Mouse (Mus musculus): ENCODE data around the gene Zc2hc1c.
A peak's percentile ranks its signal among the peaks of the same experiment; 100 is the strongest.

Zc2hc1c gene

GRCm38 (mm10) chr12:85284996-85285395, 3.4 kb upstream of the Zc2hc1c start:
- no peak for DNase-seq (ENCODE audit: low spot score)

DNA sequence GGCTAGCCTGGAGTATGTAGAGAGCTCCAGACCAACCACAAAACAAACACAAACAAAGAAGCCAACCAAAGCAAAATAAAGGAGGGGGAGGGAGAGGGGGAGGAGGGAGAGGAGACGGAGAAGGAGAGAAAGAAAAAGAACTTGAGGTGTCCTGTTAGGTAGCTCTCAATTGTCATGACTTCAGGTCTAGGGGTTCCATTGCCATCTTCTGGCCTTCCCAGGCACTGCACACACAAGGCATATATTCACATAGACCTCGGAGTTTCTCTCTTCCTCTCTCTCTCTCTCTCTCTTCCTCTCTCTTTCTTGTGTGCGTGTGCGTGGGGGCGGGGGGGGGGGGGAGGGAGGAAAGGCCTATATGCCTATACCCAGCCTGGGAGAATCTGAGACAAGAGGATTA, 1.4 kb upstream of the Zc2hc1c start:
- DNase-seq (ENCODE audit: low spot score): peak; percentile 36

DNA sequence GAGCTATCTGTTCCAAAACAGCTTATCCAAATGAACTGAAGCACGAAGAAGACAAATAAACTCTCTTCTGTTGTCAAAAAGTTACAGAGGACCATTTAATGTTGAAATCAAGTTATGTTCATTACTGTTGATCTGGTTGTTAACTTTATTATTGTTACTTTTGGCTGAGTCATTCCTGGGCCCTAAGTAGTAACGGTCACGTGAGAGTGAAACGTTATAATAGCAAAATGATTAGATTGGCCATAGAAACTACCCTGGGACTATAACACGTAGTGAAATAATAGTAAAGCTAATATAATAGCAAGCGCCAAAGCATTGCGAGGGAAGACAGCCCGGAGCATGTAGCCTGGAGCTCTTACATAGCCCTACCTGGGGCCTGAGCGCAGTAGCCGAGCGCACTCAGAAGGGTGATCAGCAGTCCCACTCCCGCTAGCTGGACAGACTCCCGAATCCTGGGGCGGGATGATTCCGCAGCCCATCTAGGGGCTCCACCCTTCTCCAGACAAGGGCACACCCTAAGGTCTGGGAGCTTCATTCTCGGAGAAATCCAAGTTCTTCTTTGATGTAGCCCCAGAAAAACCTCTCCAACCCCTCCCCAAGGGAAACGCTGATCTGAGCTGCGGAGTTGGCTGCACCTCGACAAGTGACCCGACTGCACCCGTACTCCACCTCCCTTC, 444 bp upstream of the Zc2hc1c start, which contains the start of gene Acyp1:
Gene Acyp1, minus strand, starts transcription at position 630 of the 677 bp plus-strand sequence.
- DNase-seq (ENCODE audit: low spot score): peak; percentile 3

DNA sequence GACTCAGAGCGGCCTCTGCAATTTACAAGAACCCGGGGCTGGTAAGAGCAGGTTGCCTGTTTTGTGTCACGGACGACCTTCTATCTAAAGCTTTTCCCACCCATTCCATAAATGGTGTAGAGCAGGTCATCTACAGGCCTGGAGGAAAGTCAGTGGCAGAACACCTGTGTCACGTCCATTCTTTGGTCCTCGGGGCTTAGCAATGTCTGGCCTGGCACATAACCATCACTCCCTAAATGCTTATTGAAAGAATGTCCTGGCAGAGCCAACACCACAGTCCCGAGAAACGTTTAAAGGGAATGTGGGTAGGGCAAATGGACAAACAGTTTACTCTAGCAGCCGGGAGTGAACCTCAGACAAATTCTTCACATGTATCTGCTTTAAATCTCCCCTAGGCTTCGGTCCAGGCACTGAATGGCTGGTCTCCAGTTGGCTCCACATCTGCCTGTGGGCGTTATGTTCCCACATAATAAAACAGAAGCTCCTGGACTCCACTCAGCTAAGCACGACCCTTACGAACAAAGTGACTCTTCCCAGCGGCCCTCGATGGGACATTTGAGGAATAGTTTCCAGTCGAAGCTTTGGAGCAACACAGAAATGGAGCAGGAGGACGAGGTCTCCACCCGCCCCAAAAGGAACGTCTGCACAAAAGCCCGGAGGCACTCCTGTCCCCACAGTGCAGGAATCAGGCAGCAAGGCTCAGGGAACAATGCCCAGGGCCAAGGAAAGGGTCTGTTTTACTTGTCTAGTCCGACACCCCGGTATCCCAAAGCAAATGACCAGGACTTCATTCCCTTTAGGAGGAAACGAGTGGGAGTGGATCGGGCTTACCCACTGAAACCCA, 988 bp downstream of the Zc2hc1c start:
- DNase-seq (ENCODE audit: low spot score): no peak

DNA sequence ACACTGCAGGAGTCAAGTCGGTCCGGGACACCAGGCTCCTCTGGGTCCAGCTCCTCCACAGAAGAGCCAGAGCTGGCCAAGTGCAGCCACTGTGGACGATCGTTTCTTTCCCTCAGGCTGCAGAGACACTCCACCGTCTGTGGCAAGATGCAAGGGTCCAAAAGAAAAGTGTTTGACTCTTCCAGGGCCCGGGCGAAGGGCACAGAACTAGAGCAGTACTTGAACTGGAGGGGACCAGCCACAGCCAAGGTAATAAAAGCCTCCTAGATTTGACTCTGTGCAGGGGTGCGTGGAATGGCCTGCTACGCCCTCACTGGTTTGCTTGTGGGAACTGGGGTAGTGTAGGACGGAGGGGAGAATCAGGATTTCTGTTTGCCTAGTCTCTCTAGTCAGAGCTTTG, 2.2 kb downstream of the Zc2hc1c start:
- no peak for DNase-seq (ENCODE audit: low spot score)

- DNase-seq (ENCODE audit: low spot score): no peak
These were observed 3.1 kb downstream of the Zc2hc1c start for GRCm38 (mm10) chr12:85291541-85291940.

GRCm38 (mm10) chr12:85292288-85292687, 3.9 kb downstream of the Zc2hc1c start:
- no peak for DNase-seq (ENCODE audit: low spot score)

DNA sequence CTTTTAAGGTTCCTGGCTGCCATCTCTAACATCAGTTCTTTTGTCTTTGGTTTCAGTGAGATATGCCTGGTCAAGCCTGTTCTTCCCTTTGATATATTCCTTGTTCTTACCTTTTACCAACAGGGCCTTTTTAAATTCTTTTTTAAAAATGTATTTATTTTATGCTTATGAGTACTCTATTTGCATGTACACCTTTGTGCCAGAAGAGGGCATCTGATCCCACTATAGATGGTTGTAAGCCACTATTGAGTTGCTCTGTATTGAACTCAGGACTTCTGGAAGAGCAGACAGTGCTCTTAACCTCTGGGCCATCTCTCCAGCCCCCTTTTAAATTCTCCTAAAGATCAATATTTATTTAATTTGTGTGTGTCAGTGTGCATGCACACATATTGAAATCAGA, 4.5 kb downstream of the Zc2hc1c start:
- DNase-seq (ENCODE audit: low spot score): no peak

DNA sequence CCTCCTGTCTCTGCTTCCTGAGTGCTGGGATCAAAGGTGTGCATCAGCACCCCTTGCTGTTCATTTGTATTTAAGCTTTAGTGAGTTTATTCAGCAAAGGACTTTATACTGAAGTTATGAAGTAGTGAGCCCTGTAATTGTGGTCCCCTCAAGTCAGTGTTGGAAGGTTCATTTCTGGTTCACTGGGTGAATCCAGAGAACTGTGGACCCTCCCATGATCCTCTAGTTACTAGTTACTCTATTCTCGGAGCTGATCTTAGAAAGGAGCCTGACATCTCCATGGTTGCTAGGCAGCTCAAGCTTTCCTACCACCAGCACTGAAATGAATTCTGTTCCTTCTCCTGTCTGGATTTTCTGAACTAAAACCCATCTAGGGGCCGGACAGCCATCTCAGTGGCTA, 7.1 kb downstream of the Zc2hc1c start:
- DNase-seq (ENCODE audit: low spot score): no peak

DNA sequence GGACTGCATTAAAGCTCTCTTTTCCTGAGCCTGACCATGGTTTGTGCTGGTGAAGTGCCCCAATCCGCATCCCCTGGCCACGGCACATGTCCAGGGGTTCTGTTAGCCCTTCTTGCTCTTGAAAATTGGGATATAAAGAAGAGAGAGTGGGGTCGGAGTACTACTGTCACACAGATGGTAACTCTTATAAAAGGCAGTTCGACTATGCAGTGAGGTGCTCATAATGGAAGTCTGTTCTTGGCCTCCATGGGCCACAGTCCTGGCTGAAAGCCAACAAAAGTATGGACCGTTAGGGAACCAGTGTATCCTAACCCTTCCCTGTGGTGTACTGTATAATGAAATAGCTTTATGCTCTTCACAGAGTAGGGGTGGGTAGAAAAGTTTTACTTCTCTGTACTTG, 8.5 kb downstream of the Zc2hc1c start:
- DNase-seq (ENCODE audit: low spot score): no peak

- no peak for DNase-seq (ENCODE audit: low spot score)
These were observed 9.1 kb downstream of the Zc2hc1c start for GRCm38 (mm10) chr12:85297345-85297997.

- no peak for DNase-seq (ENCODE audit: low spot score)
These were observed 9.9 kb downstream of the Zc2hc1c start for GRCm38 (mm10) chr12:85298127-85298834.

DNA sequence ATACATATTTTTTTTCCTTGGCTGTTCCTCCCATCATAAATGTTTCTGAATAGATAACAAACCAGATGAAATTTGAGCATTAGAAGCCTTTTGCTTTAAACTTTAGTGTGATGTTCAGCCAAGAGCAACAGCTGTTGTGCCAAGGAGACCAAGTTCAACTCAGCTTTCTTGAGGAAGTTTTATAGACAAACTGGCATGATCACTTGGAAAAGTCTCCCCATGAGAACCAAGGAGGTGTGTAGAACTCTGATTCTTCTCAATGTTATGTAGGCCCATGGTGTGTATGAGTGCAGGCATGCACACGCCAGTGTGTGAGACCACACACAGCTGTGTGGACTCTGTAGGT, 10.4 kb downstream of the Zc2hc1c start:
- DNase-seq (ENCODE audit: low spot score): no peak

- DNase-seq (ENCODE audit: low spot score): no peak
These were observed 14.9 kb downstream of the Zc2hc1c start for GRCm38 (mm10) chr12:85303256-85303655.

GRCm38 (mm10) chr12:85304725-85305124, 16.3 kb downstream of the Zc2hc1c start:
- DNase-seq (ENCODE audit: low spot score): peak; percentile 69

DNA sequence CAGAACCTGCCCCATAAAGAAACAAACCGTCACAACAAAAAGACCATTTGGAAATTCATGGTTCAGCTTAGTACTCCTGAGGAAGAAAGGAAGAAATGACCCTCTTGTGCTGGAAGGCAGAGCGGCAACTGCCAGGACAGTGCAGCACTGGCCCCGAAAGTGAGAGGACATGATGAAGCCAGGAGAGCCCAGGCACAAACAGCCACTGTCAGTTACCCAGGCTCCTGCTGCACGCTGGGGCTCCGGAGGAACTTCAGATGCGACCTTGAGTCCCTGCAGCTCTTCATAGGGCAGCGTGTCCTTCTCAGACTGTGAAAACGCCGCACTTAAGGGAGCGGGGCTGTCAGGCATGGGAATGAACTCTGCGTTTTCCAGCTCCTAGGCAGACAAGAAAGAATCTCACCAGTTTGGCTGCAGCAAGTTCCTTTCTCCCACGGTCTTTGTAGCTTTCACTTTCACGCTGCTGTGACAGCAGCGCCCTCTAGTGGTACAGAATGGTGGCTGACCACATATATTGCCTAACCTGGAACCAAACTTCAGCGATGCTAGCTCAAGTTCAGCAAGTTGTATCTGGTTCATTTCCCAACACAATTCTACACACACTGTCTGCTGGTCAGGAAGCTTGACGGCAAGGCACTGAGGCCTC, 17.0 kb downstream of the Zc2hc1c start:
- peak; percentile 75 for DNase-seq (ENCODE audit: low spot score)

GRCm38 (mm10) chr12:85308651-85309050, 20.3 kb downstream of the Zc2hc1c start:
- no peak for DNase-seq (ENCODE audit: low spot score)

GRCm38 (mm10) chr12:85330153-85330552, 41.8 kb downstream of the Zc2hc1c start:
- DNase-seq (ENCODE audit: low spot score): no peak

DNA sequence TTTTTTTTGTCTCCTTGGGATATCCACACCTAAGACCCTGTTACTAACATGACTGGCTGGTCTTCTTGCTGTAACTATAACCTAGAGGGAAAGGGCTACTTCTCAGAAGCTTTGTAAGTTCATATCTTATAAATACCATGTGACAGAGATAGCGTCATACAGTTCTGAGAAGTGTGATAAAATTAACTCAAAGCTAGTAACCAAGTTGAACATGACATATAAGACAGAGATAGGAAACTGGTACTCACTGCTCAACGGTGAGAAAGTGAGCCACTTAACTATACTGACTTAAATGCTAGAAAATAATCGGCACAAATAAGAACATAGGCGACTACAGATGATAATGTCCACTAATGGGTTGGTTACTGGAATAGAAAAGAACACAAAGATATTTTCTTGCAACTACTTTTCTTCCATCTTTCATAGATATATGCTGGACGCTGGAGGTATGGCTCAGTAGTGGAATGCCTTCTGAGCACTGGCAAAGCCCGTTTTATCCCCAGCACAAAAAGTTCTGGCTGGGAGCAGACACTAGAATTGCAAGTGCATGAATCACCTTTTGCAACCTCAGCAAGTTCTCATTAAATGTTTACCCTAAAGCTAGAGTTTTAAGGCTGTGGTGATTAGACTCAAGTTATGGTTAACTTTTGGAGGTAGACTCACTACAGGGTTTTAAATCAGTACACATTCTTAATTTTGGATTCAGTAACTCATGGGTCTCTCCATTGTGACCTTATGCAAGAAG, 49.3 kb downstream of the Zc2hc1c start:
- no peak for DNase-seq (ENCODE audit: low spot score)

GRCm38 (mm10) chr12:85338815-85339214, 50.4 kb downstream of the Zc2hc1c start:
- DNase-seq (ENCODE audit: low spot score): no peak

GRCm38 (mm10) chr12:85339243-85339729, 50.9 kb downstream of the Zc2hc1c start, which contains the start of gene Nek9:
Gene Nek9, minus strand, starts transcription at chr12:85339362.
- peak; percentile 91 for DNase-seq (ENCODE audit: low spot score)
